Mouse (Mus musculus): ENCODE data around the gene Macf1. TPM values are rescaled to one million over a fixed set of nuclear protein-coding genes. Genes with fewer than 3 reads are reported as not detected.
"Not testable (repeated sequence)": the region's sequence is repeated elsewhere in the genome, so short reads cannot be mapped to it uniquely, and the experiment has no call there.

Macf1 gene
- polyA plus RNA-seq, 1 experiment from 2014 or later: 80.2 TPM

GRCm38 (mm10) chr4:123446221-123446620 is 237.9 kb downstream of the Macf1 start:
- not testable (repeated sequence) for H3K4me2 ChIP-seq (replicated peaks); H3K4me1 ChIP-seq; H3K9ac ChIP-seq; H3K27ac ChIP-seq; H3K27me3 ChIP-seq; H3K9me3 ChIP-seq (replicated peaks); ATAC-seq (ENCODE audit: low FRiP score); H3K4me3 ChIP-seq
- WGBS: 96% methylated on average over 2 of the region's 2 CpGs
- peaks cover 71% of the 10 kb centered on the region for H3K36me3 ChIP-seq

DNA sequence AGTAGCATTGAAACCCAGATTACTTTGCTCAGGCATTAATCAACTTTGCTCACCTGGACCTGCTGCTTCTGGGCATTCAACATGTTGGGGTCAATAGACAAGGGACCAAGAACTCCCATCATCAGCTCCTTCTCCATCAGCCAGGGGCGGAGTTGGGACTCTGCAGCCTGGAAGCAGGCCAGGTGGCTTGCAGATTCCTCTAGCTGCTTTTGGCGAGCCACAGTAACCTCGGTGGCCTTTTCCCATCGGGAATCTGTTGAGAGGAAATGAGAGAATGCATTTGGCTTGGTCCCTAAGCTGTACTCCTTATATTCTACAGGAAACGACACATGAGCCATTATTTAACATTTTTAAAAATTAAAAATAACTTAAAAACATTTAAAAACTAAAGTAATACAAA is 245.7 kb downstream of the Macf1 start:
- H3K36me3 ChIP-seq: peaks cover 68% of the 10 kb centered on the region
- no peak for ATAC-seq (ENCODE audit: low FRiP score)

GRCm38 (mm10) chr4:123433171-123433570 is 251.0 kb downstream of the Macf1 start:
- WGBS: 93% methylated on average over 3 of the region's 3 CpGs
- no peak overlapping the region for H3K27ac ChIP-seq
- H3K27me3 ChIP-seq: no peaks in the 10 kb centered on the region
- H3K36me3 ChIP-seq: peaks cover 56% of the 10 kb centered on the region
- H3K4me3 ChIP-seq: no peak overlapping the region
- H3K4me2 ChIP-seq (replicated peaks): no peak overlapping the region
- ATAC-seq (ENCODE audit: low FRiP score): no peak
- H3K4me1 ChIP-seq: no peaks in the 10 kb centered on the region
- no peak overlapping the region for H3K9ac ChIP-seq
- H3K9me3 ChIP-seq (replicated peaks): no peaks in the 10 kb centered on the region

More for the DNA sequence above, 245.7 kb downstream of the Macf1 start:
- WGBS: 77% methylated on average over 5 of the region's 5 CpGs
- H3K9ac ChIP-seq: no peak overlapping the region
- H3K27ac ChIP-seq: no peak overlapping the region
- H3K4me1 ChIP-seq: no peaks in the 10 kb centered on the region
- no peak overlapping the region for H3K4me3 ChIP-seq
- no peaks in the 10 kb centered on the region for H3K9me3 ChIP-seq (replicated peaks)
- H3K27me3 ChIP-seq: no peaks in the 10 kb centered on the region
- no peak overlapping the region for H3K4me2 ChIP-seq (replicated peaks)

GRCm38 (mm10) chr4:123431936-123432335 is 252.2 kb downstream of the Macf1 start:
- no peak overlapping the region for H3K27ac ChIP-seq
- 0 out of 2 replicates have a peak, but pooled peaks cover 2% of the 10 kb centered on the region for H3K4me1 ChIP-seq
- H3K4me3 ChIP-seq: no peak overlapping the region
- peaks cover 51% of the 10 kb centered on the region for H3K36me3 ChIP-seq
- WGBS: 81% methylated on average over 12 of the region's 12 CpGs
- no peak overlapping the region for H3K4me2 ChIP-seq (replicated peaks)
- H3K27me3 ChIP-seq: no peaks in the 10 kb centered on the region
- no peaks in the 10 kb centered on the region for H3K9me3 ChIP-seq (replicated peaks)
- H3K9ac ChIP-seq: no peak overlapping the region
- no peak for ATAC-seq (ENCODE audit: low FRiP score)

GRCm38 (mm10) chr4:123427900-123428684 is 256.1 kb downstream of the Macf1 start:
- 91% methylated on average over 5 of the region's 5 CpGs for WGBS
- Histone ChIP-seq H3K27ac (no peak overlapping the region), H3K9ac (no peak overlapping the region), H3K9me3 (replicated peaks) (no peaks in the 10 kb centered on the region), H3K4me1 (0 out of 2 replicates have a peak, but pooled peaks cover 2% of the 10 kb centered on the region), H3K27me3 (no peaks in the 10 kb centered on the region), H3K4me3 (no peak overlapping the region), H3K36me3 (peaks cover 27% of the 10 kb centered on the region), H3K4me2 (replicated peaks) (no peak overlapping the region)
- ATAC-seq (ENCODE audit: low FRiP score): no peak

- Histone ChIP-seq H3K9me3 (replicated peaks) (no peaks in the 10 kb centered on the region), H3K4me2 (replicated peaks) (no peak overlapping the region), H3K4me3 (no peak overlapping the region), H3K9ac (no peak overlapping the region), H3K27ac (no peak overlapping the region), H3K36me3 (peaks cover 20% of the 10 kb centered on the region), H3K4me1 (0 out of 2 replicates have a peak, but pooled peaks cover 2% of the 10 kb centered on the region), H3K27me3 (no peaks in the 10 kb centered on the region)
- WGBS: 83% methylated on average over 9 of the region's 9 CpGs
- no peak for ATAC-seq (ENCODE audit: low FRiP score)
Observed at GRCm38 (mm10) chr4:123427271-123427899, 256.8 kb downstream of the Macf1 start.

DNA sequence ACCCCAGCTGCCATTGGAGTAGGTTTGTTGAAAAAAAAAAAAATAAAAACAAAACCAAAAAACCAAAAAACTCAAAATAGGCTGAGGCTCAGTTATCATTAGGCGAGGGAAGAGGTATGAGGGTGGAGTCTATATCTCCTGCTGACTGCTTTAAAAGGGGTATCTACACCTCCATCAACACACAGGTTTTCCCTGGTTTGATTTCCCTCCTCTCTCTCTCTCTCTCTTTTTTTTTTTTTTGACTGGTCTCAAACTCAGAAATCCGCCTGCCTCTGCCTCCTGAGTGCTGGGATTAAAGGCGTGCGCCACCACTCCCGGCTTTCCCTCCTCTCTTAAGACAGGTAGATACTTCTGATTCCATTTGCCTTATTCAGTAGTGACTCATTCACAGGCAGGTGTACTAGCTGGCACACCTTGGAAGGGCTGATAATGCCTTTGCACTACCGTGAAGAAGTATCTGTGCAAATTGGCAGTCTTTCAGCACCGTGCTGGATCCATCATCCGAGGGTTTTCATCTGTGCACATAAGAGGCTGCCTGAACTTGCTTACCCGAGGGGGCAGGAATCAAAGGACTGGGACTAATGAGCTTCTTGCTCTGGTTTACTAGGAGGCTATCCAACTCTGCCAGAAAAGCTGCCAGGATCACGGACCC is 257.6 kb downstream of the Macf1 start:
- ATAC-seq (ENCODE audit: low FRiP score): no peak
- Histone ChIP-seq H3K27me3 (no peaks in the 10 kb centered on the region), H3K27ac (no peak overlapping the region), H3K4me2 (replicated peaks) (no peak overlapping the region), H3K36me3 (peaks cover 14% of the 10 kb centered on the region), H3K4me3 (no peak overlapping the region), H3K9ac (no peak overlapping the region), H3K9me3 (replicated peaks) (no peaks in the 10 kb centered on the region), H3K4me1 (0 out of 2 replicates have a peak, but pooled peaks cover 2% of the 10 kb centered on the region)
- 92% methylated on average over 10 of the region's 10 CpGs for WGBS

- Histone ChIP-seq H3K27me3 (no peaks in the 10 kb centered on the region), H3K9ac (no peak overlapping the region), H3K9me3 (replicated peaks) (no peaks in the 10 kb centered on the region), H3K4me3 (no peak overlapping the region), H3K4me2 (replicated peaks) (no peak overlapping the region), H3K4me1 (0 out of 2 replicates have a peak, but pooled peaks cover 2% of the 10 kb centered on the region), H3K36me3 (peaks cover 7% of the 10 kb centered on the region; the same call in 1 of the 2 replicates), H3K27ac (no peak overlapping the region)
- ATAC-seq (ENCODE audit: low FRiP score): no peak
- 83% methylated on average over 1 of the region's 1 CpGs for WGBS
Observed at GRCm38 (mm10) chr4:123425672-123426272, 258.4 kb downstream of the Macf1 start.

GRCm38 (mm10) chr4:123424050-123424449 is 260.1 kb downstream of the Macf1 start:
- H3K27me3 ChIP-seq: no peaks in the 10 kb centered on the region
- no peaks in the 10 kb centered on the region for H3K36me3 ChIP-seq
- H3K27ac ChIP-seq: no peak overlapping the region
- no peak for ATAC-seq (ENCODE audit: low FRiP score)
- H3K9ac ChIP-seq: no peak overlapping the region
- H3K4me1 ChIP-seq: 0 out of 2 replicates have a peak, but pooled peaks cover 2% of the 10 kb centered on the region
- WGBS: 99% methylated on average over 2 of the region's 2 CpGs
- H3K4me3 ChIP-seq: no peak overlapping the region
- H3K4me2 ChIP-seq (replicated peaks): no peak overlapping the region
- no peaks in the 10 kb centered on the region for H3K9me3 ChIP-seq (replicated peaks)

DNA sequence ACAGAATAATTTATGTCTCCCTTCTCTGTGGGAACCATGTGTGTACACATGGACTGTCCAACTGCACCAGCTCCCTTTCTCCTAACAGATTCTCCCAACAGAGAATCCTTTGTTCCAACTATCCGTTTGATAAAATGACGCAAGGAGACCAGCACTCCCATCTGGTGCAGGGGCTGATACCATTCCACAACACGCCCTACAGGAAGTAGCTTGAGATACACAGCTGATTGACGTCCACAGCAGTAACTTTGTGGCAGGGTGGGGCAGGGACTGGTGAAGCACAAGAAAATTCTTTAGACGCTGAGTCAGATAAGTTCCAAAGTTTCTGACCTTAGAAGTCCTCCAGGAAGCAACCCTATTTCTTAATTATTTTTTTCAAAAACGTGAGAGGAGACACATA is 261.3 kb downstream of the Macf1 start:
- no peak overlapping the region for H3K9ac ChIP-seq
- no peak overlapping the region for H3K4me3 ChIP-seq
- H3K36me3 ChIP-seq: no peaks in the 10 kb centered on the region
- H3K4me1 ChIP-seq: 0 out of 2 replicates have a peak, but pooled peaks cover 2% of the 10 kb centered on the region
- ATAC-seq (ENCODE audit: low FRiP score): no peak
- H3K27ac ChIP-seq: no peak overlapping the region
- 60% methylated on average over 6 of the region's 6 CpGs for WGBS
- no peaks in the 10 kb centered on the region for H3K9me3 ChIP-seq (replicated peaks)
- no peaks in the 10 kb centered on the region for H3K27me3 ChIP-seq
- H3K4me2 ChIP-seq (replicated peaks): no peak overlapping the region

GRCm38 (mm10) chr4:123418032-123418431 is 266.1 kb downstream of the Macf1 start:
- Histone ChIP-seq H3K36me3 (no peaks in the 10 kb centered on the region), H3K27ac (no peak overlapping the region), H3K9me3 (replicated peaks) (no peaks in the 10 kb centered on the region), H3K27me3 (no peaks in the 10 kb centered on the region), H3K4me3 (no peak overlapping the region), H3K4me1 (no peaks in the 10 kb centered on the region), H3K9ac (no peak overlapping the region), H3K4me2 (replicated peaks) (no peak overlapping the region)
- WGBS: 96% methylated on average over 3 of the region's 3 CpGs
- ATAC-seq (ENCODE audit: low FRiP score): no peak

DNA sequence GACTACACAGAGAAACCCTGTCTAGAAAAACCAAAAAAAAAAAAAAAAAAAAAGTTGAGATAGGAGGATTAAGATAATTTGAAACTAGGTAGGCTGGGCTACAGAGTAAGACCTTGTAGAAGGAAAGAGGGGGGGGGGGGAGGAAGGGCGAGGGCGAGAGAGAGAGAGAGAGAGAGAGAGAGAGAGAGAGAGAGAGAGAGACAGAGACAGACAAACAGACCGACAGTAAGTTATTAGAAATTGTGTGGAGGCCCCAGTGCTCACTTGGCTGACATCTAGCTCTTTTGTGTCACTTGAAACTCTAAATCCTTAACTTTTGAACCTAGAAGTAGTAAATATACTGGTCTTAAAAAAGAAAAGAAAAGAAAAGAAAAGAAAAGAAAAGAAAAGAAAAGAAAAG is 266.7 kb downstream of the Macf1 start:
- H3K4me1 ChIP-seq: peaks cover 4% of the 10 kb centered on the region; the same call in 1 of the 2 replicates
- H3K27me3 ChIP-seq: no peaks in the 10 kb centered on the region
- 89% methylated on average over 1 of the region's 3 CpGs for WGBS
- H3K27ac ChIP-seq: no peak overlapping the region
- H3K4me3 ChIP-seq: no peak overlapping the region
- H3K9me3 ChIP-seq (replicated peaks): no peaks in the 10 kb centered on the region
- H3K36me3 ChIP-seq: no peaks in the 10 kb centered on the region
- no peak overlapping the region for H3K9ac ChIP-seq
- no peak for ATAC-seq (ENCODE audit: low FRiP score)
- H3K4me2 ChIP-seq (replicated peaks): no peak overlapping the region
